Mouse (Mus musculus) B cell, adult 67 days (primary cell): ENCODE data around the gene Gm21454. TPM values are rescaled to one million over a fixed set of nuclear protein-coding genes. Genes with fewer than 3 reads are reported as not detected.

Experiments
- total RNA-seq, 2 experiments: library from RNA; stranded (reverse); gene quantifications; 4 replicates each; pipeline ENCODE4 v1.2.4; 2023

Gm21454 gene
- total RNA-seq = not detected

GRCm38 (mm10) chrY:13252091-13252490, at the start of gene Gm21454, which contains the start of gene Gm21440:
Gene Gm21454 (plus strand): TSS chrY:13252442.
Gene Gm21440 (plus strand): TSS chrY:13252391.

DNA sequence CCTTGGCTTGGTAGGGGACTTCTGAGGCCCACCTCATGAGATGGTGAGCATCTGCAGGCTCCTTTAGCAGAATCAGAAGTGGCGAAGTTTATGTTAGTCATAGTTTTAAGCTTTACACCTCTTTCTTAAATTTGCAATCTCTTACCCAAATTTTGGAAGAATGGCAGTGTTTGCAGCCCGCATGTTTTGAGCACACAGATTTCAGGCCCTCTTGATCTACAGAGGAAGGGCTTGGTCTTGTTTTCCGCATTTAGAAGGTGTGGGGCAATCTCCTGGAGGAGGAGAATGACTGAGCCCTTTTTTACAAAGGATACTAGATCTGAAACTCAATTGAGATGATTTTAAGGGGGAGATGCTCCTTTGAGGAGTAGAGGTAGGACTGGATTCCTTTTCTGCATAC, 28.4 kb upstream of the Gm21454 start, which contains the start of gene Gm21828:
Gene Gm21828 (minus strand): TSS at position 101 of the 400 bp plus-strand sequence.

DNA sequence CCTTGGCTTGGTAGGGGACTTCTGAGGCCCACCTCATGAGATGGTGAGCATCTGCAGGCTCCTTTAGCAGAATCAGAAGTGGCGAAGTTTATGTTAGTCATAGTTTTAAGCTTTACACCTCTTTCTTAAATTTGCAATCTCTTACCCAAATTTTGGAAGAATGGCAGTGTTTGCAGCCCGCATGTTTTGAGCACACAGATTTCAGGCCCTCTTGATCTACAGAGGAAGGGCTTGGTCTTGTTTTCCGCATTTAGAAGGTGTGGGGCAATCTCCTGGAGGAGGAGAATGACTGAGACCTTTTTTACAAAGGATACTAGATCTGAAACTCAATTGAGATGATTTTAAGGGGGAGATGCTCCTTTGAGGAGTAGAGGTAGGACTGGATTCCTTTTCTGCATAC, 96.7 kb downstream of the Gm21454 start, which contains the start of gene Gm21725:
Gene Gm21725 (minus strand): TSS at position 101 of the 400 bp plus-strand sequence.

Other genes starting within 250 kb of the Gm21454 start
- gene Gm20807, start 209.6 kb upstream of the Gm21454 start, total RNA-seq = not detected
- not detected for gene Gm21891, start 119.0 kb upstream of the Gm21454 start, total RNA-seq
- gene Gm21425, start 90.5 kb upstream of the Gm21454 start, total RNA-seq = not detected
- not detected for gene Gm21828, start 28.5 kb upstream of the Gm21454 start, total RNA-seq
- gene Gm21440, start 51 bp upstream of the Gm21454 start, total RNA-seq = not detected
- not detected for gene Gm21725, start 96.6 kb downstream of the Gm21454 start, total RNA-seq
- not detected for gene Gm21866, start 213.1 kb downstream of the Gm21454 start, total RNA-seq
- gene Gm20773, start 241.6 kb downstream of the Gm21454 start, total RNA-seq = not detected